Mouse (Mus musculus) megakaryocyte, embryonic 14.5 days (primary cell): ENCODE measurements at regions not wholly inside any gene's neighbourhood (a gene's known extent, or its start where the extent isn't known, plus 50 kb on each side); places are given as distances from the start of the nearest gene placed in this dataset.

Experiments
- FLI1 ChIP-seq: IDR thresholded peaks from 2 replicates; pipeline ENCODE4 v1.6.1; 2012; ENCODE audit warnings: low read length, inconsistent platforms, mixed read lengths
- GATA1 ChIP-seq: IDR thresholded peaks from 3 replicates; pipeline ENCODE4 v1.6.1; 2012; ENCODE audit warnings: mixed read lengths, low read length, inconsistent platforms, borderline replicate concordance

DNA sequence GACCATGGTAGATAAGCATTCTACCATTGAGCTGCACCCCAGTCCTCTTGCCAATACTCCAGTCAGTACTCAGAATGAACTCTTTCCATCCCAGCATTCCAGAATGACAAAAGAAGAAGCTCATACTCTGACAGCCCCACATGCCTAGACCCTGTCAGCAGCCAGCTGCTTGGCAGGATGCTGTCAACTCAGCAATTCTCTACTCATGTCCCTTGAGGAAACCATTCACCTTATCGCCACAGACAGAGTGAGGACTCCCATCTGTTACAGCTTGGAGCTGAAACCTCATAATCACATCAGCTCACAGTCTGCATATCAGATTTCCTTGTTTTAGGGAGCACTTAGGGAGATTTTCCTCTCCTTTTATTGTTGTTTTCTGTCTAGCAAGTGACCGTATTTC lies 420.5 kb upstream of the Plxna2 start:
- TF ChIP-seq GATA1: no peak
- no peak for TF ChIP-seq FLI1
